Mouse (Mus musculus): ENCODE measurements at regions not wholly inside any gene's neighbourhood (a gene's known extent, or its start where the extent isn't known, plus 50 kb on each side); places are given as distances from the start of the nearest gene placed in this dataset.

- TF ChIP-seq POLR2A (IDR thresholded peaks at IDR 0.05; ENCODE audit: low read depth, low read length) (no peak), CTCF (IDR thresholded peaks at IDR 0.05; ENCODE audit: extremely low read depth, insufficient read depth, insufficient read length, insufficient replicate concordance) (no peak)
Observed at GRCm38 (mm10) chr7:68453028-68453692, 179.5 kb downstream of the Fam169b start.
